Mouse (Mus musculus) lung, postnatal 0 days (tissue): ENCODE measurements around the gene Hacd3. TPM values are rescaled to one million over a fixed set of nuclear protein-coding genes. Genes with fewer than 3 reads are reported as not detected.
A peak's percentile ranks its signal among the peaks of the same experiment; 100 is the strongest.

Source experiments
- ATAC-seq: fragments of 200-750 bp; cut with Nextera tagmentation; 2 replicates; pipeline ENCODE4 v1.8.0; 2017; ENCODE audit warnings: moderate library complexity
- DNase-seq: peaks from one replicate; pipeline ENCODE4 v3.0.0-alpha.2; 2016; ENCODE audit warnings: low spot score
- H3K27ac ChIP-seq: fragments of 300-500 bp; sonication (generic); 2 replicates; pipeline ENCODE4 v1.5.1; 2014; ENCODE audit warnings: antibody characterized with exemption, mild to moderate bottlenecking, low read length, mixed read lengths
- H3K27me3 ChIP-seq: fragments of 300-500 bp; sonication (generic); replicated peaks from 2 replicates; pipeline ENCODE4 v1.6.1; 2014; ENCODE audit warnings: low read length, mixed read lengths; ENCODE audit not compliant: insufficient read depth
- H3K36me3 ChIP-seq: fragments of 300-500 bp; sonication (generic); 2 replicates; pipeline ENCODE4 v1.6.1; 2014; ENCODE audit warnings: low read length, mixed read lengths; ENCODE audit not compliant: insufficient read depth
- H3K4me1 ChIP-seq: fragments of 300-500 bp; sonication (generic); 2 replicates; pipeline ENCODE4 v1.6.1; 2014; ENCODE audit warnings: antibody characterized with exemption, low read depth, low read length, mixed read lengths; ENCODE audit not compliant: insufficient read depth
- H3K4me2 ChIP-seq: fragments of 300-500 bp; sonication (generic); replicated peaks from 2 replicates; pipeline ENCODE4 v1.6.1; 2014; ENCODE audit warnings: low read depth, mild to moderate bottlenecking, low read length, moderate library complexity, mixed read lengths
- H3K4me3 ChIP-seq: fragments of 300-500 bp; sonication (generic); 2 replicates; pipeline ENCODE4 v1.5.1; 2014; ENCODE audit warnings: low read depth, low read length
- H3K9ac ChIP-seq: fragments of 300-500 bp; sonication (generic); replicated peaks from 2 replicates; pipeline ENCODE4 v1.6.1; 2014; ENCODE audit warnings: low read depth, mild to moderate bottlenecking
- H3K9me3 ChIP-seq: fragments of 300-500 bp; sonication (generic); 2 replicates; pipeline ENCODE4 v1.6.1; 2016; ENCODE audit warnings: low read length, mixed read lengths
- CTCF ChIP-seq: IDR thresholded peaks from 2 replicates; pipeline ENCODE4 v1.5.1; 2016; ENCODE audit warnings: antibody characterized with exemption, mild to moderate bottlenecking
- EP300 ChIP-seq: IDR thresholded peaks from 2 replicates; pipeline ENCODE4 v1.6.1; 2016; ENCODE audit warnings: antibody characterized with exemption, mild to moderate bottlenecking, control low read depth
- WGBS: fragments of 180-500 bp; shearing (Covaris S2); extraction: QIAGEN DNeasy Blood & Tissue Kit; methylation state at CpG from one replicate; pipeline ENCODE4 v1.1.7; 2014; 5-methylcytosine and 5-hydroxymethylcytosine counted together
- polyA plus RNA-seq: library from polyadenylated mRNA; unstranded; fragments of >200 nt; fragmentation: Nextera tagmentation; extraction: Ambion mirVana; gene quantifications from 2 replicates; pipeline ENCODE4 v1.2.1, GENCODE M21; 2015

Hacd3 gene
- polyA plus RNA-seq, 1 experiment from 2014 or later: 100 TPM

- Histone ChIP-seq H3K36me3 (no peaks in the 10 kb centered on the region), H3K27ac (no peak overlapping the region), H3K27me3 (no peaks in the 10 kb centered on the region), H3K9me3 (no peaks in the 10 kb centered on the region), H3K4me3 (no peak overlapping the region), H3K9ac (no peak overlapping the region), H3K4me2 (no peak overlapping the region), H3K4me1 (no peaks in the 10 kb centered on the region; the same call in 1 of the 2 replicates)
- ATAC-seq: no peak
- TF ChIP-seq EP300: no peak
- TF ChIP-seq CTCF: no peak
- 87% methylated on average over 5 of the region's 5 CpGs for WGBS
- DNase-seq: no peak
These were observed 6.8 kb upstream of the Hacd3 start for GRCm38 (mm10) chr9:65028313-65028712.

GRCm38 (mm10) chr9:65027241-65027640, 5.7 kb upstream of the Hacd3 start:
- TF ChIP-seq EP300 (no peak), CTCF (no peak)
- Histone ChIP-seq H3K36me3 (no peaks in the 10 kb centered on the region), H3K27me3 (no peaks in the 10 kb centered on the region), H3K9ac (no peak overlapping the region), H3K4me3 (no peak overlapping the region), H3K4me1 (peaks cover 9% of the 10 kb centered on the region; the same call in 1 of the 2 replicates), H3K9me3 (no peaks in the 10 kb centered on the region), H3K27ac (no peak overlapping the region), H3K4me2 (no peak overlapping the region)
- DNase-seq (no peak), ATAC-seq (no peak)
- WGBS: 76% methylated on average over 7 of the region's 7 CpGs

- Histone ChIP-seq H3K36me3 (no peaks in the 10 kb centered on the region), H3K4me2 (no peak overlapping the region), H3K27me3 (no peaks in the 10 kb centered on the region), H3K9me3 (no peaks in the 10 kb centered on the region), H3K27ac (no peak overlapping the region), H3K9ac (no peak overlapping the region), H3K4me3 (no peak overlapping the region), H3K4me1 (peaks cover 21% of the 10 kb centered on the region; the same call in 1 of the 2 replicates)
- no peak for TF ChIP-seq EP300
- TF ChIP-seq CTCF: no peak
- DNase-seq (no peak), ATAC-seq (no peak)
- 83% methylated on average over 3 of the region's 3 CpGs for WGBS
These were observed 2.0 kb upstream of the Hacd3 start for GRCm38 (mm10) chr9:65023447-65023846.

GRCm38 (mm10) chr9:65022580-65023135, 1.2 kb upstream of the Hacd3 start:
- no peaks in the 10 kb centered on the region for H3K36me3 ChIP-seq
- H3K9ac ChIP-seq: no peak overlapping the region
- DNase-seq (peak; percentile 47), ATAC-seq (no peak; the same call in 1 of the 2 replicates)
- WGBS: 31% methylated on average over 4 of the region's 4 CpGs
- H3K4me1 ChIP-seq: peaks cover 21% of the 10 kb centered on the region; the same call in 1 of the 2 replicates
- TF ChIP-seq EP300: no peak
- peak; percentile 15; the same call in 1 of the 2 replicates for TF ChIP-seq CTCF
- no peaks in the 10 kb centered on the region for H3K27me3 ChIP-seq
- H3K9me3 ChIP-seq: no peaks in the 10 kb centered on the region
- H3K27ac ChIP-seq: peak overlapping the region; percentile 85
- H3K4me3 ChIP-seq: no peak overlapping the region
- peak overlapping the region; percentile 97; the same call in 1 of the 2 replicates for H3K4me2 ChIP-seq

- Histone ChIP-seq H3K4me3 (peak overlapping the region; percentile 92), H3K4me2 (peak overlapping the region; percentile 97), H3K9ac (peak overlapping the region; percentile 84; the same call in 1 of the 2 replicates), H3K4me1 (peaks cover 21% of the 10 kb centered on the region; the same call in 1 of the 2 replicates), H3K27ac (peak overlapping the region; percentile 85), H3K9me3 (no peaks in the 10 kb centered on the region), H3K36me3 (no peaks in the 10 kb centered on the region), H3K27me3 (no peaks in the 10 kb centered on the region)
- ATAC-seq (no peak), DNase-seq (no peak)
- 12% methylated on average over 9 of the region's 9 CpGs for WGBS
- TF ChIP-seq CTCF: no peak
- no peak for TF ChIP-seq EP300
These were observed 540 bp upstream of the Hacd3 start for GRCm38 (mm10) chr9:65021887-65022579.

- H3K27ac ChIP-seq: peak overlapping the region; percentile 29
- DNase-seq (no peak), ATAC-seq (no peak)
- H3K4me2 ChIP-seq: peak overlapping the region; percentile 97
- no peak overlapping the region for H3K9ac ChIP-seq
- H3K36me3 ChIP-seq: no peaks in the 10 kb centered on the region
- no peaks in the 10 kb centered on the region for H3K9me3 ChIP-seq
- peak overlapping the region; percentile 92 for H3K4me3 ChIP-seq
- WGBS: 42% methylated on average over 4 of the region's 4 CpGs
- no peak for TF ChIP-seq CTCF
- no peak for TF ChIP-seq EP300
- peaks cover 36% of the 10 kb centered on the region; the same call in 1 of the 2 replicates for H3K4me1 ChIP-seq
- no peaks in the 10 kb centered on the region for H3K27me3 ChIP-seq
These were observed 1.4 kb downstream of the Hacd3 start for GRCm38 (mm10) chr9:65020128-65020527.
